Mouse (Mus musculus) MEL (cell line): ENCODE data around the gene Pcgf2.

Source experiments
- CTCF ChIP-seq, 3 experiments: IDR thresholded peaks in 2 of 3; conservative IDR thresholded peaks in 1 of 3; 2 replicates each; pipeline ENCODE4 v1.5.1; 2011 to 2012; ENCODE audit warnings: low read length in 3 of 3, low read depth in 2 of 3, mild to moderate bottlenecking in 2 of 3, improper control_type of control experiment in 1 of 3, inconsistent platforms in 1 of 3, mixed read lengths in 1 of 3, moderate library complexity in 1 of 3; ENCODE audit not compliant: control insufficient read depth in 1 of 3, insufficient read depth in 1 of 3, poor library complexity in 1 of 3, severe bottlenecking in 1 of 3
- E2F4 ChIP-seq: IDR thresholded peaks from 2 replicates; pipeline ENCODE4 v1.6.1; 2011; ENCODE audit warnings: low read depth, low read length, improper control_type of control experiment, borderline replicate concordance
- POLR2A ChIP-seq, 2 experiments: IDR thresholded peaks; 2 replicates each; pipeline ENCODE4 v1.6.1; 2011 to 2012; ENCODE audit warnings: low read length in 2 of 2, mild to moderate bottlenecking in 2 of 2, control low read depth in 1 of 2, improper control_type of control experiment in 1 of 2, low read depth in 1 of 2, moderate library complexity in 1 of 2; ENCODE audit not compliant: control insufficient read depth in 1 of 2, insufficient read depth in 1 of 2, poor library complexity in 1 of 2
- POLR2AphosphoS2 ChIP-seq: IDR thresholded peaks from 2 replicates; pipeline ENCODE4 v1.6.1; 2011; ENCODE audit warnings: low read length, improper control_type of control experiment
- RAD21 ChIP-seq: IDR thresholded peaks from 2 replicates; pipeline ENCODE4 v1.6.1; 2011; ENCODE audit warnings: mild to moderate bottlenecking, low read depth, low read length, improper control_type of control experiment
- SIN3A ChIP-seq: IDR thresholded peaks from 2 replicates; pipeline ENCODE4 v1.6.1; 2012; ENCODE audit warnings: low read length, improper control_type of control experiment, inconsistent platforms
- TAL1 ChIP-seq: IDR thresholded peaks from 2 replicates; pipeline ENCODE4 v1.6.1; 2012; ENCODE audit warnings: mild to moderate bottlenecking, inconsistent platforms, low read length, moderate library complexity, mixed read lengths
- TCF12 ChIP-seq: IDR thresholded peaks from 2 replicates; pipeline ENCODE4 v1.6.1; 2014; ENCODE audit warnings: low read depth, mild to moderate bottlenecking, inconsistent platforms, low read length, improper control_type of control experiment, moderate library complexity

DNA sequence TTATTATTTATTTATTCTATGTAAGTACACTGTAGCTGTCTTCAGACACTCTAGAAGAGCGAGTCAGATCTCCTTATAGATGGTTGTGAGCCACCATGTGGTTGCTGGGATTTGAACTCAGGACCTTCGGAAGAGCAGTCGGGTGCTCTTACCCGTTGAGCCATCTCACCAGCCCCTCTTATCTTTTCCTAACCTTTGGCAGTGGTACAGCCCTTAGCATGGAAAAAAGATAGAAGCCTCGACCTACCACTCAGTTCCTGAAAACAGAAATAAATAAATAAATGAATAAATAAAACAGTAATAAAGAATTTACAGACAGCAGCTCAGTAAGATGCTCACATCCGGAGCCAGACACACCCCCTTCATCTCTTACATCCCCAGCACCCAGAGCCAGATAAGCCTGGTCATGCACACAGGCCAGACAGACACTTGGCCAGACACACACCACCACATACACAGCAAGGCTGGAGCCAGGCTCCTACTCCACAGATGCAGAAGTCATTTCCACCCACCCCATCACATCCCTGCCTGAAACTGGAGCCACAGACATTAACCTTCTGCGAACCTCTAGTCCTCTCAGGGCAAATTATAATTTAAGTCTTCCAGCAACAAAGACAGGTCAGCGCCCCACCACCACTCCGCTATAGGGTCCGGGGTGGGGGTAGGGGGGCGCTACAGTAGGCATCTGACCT lies 3.0 kb downstream of the Pcgf2 start:
- no peak for TF ChIP-seq CTCF (IDR thresholded peaks at IDR 0.05 in 2 of 3, conservative IDR thresholded peaks at IDR 0.05 in 1 of 3; ENCODE audit: control insufficient read depth in 1 of 3, insufficient read depth in 1 of 3, low read depth in 2 of 3, low read length in 3 of 3, poor library complexity in 1 of 3, severe bottlenecking in 1 of 3)
- TF ChIP-seq SIN3A = no peak
- TF ChIP-seq E2F4 = no peak
- no peak for TF ChIP-seq RAD21
- no peak for TF ChIP-seq POLR2A (IDR thresholded peaks at IDR 0.05; ENCODE audit: control insufficient read depth in 1 of 2, insufficient read depth in 1 of 2, low read depth in 1 of 2, low read length in 2 of 2, poor library complexity in 1 of 2)
- TF ChIP-seq TAL1 = no peak
- no peak for TF ChIP-seq POLR2AphosphoS2
- no peak for TF ChIP-seq TCF12
